Mouse (Mus musculus): ENCODE measurements around the gene E2f3.

GRCm38 (mm10) chr13:29968636-29969035 is 17.2 kb downstream of the E2f3 start:
- TF ChIP-seq POLR2A (IDR thresholded peaks at IDR 0.05; ENCODE audit: extremely low read depth, insufficient read depth, low read length) (no peak), CTCF (IDR thresholded peaks at IDR 0.05; ENCODE audit: extremely low read depth, insufficient read depth, low read length) (no peak)
